Mouse (Mus musculus) intestine, embryonic 14.5 days (tissue): Measurements from ENCODE around the gene Ddx19a. TPM values are rescaled to one million over a fixed set of nuclear protein-coding genes. Genes with fewer than 3 reads are reported as not detected.

Experiments used
- microRNA-seq: library from miRNA; unstranded; fragments of <30 nt; microRNA quantifications from one replicate; pipeline ENCODE4, GENCODE M21; 2016
- polyA plus RNA-seq: library from polyadenylated mRNA; unstranded; fragments of >200 nt; fragmentation: Nextera tagmentation; extraction: Ambion mirVana; gene quantifications from 2 replicates; pipeline ENCODE4 v1.2.1, GENCODE M21; 2014

Ddx19a gene
- polyA plus RNA-seq, 1 experiment from 2014 or later, result 19.8 TPM

Small RNA genes lying within 50 kb of the gene (microRNA-seq; reads per million reads assigned to microRNA genes)
- gene Gm24103 (not detected), gene Mir3473d (0.42 reads per million)

Other genes starting within 250 kb of the Ddx19a start
- 1.2 and 1.5 TPM in 2 replicates for gene Il34, start 191.9 kb downstream of the Ddx19a start, polyA plus RNA-seq
- 66.0 and 72.3 TPM in 2 replicates for gene Cog4, start 151.2 kb downstream of the Ddx19a start, polyA plus RNA-seq
- 149 and 176 TPM in 2 replicates for gene Sf3b3, start 151.0 kb downstream of the Ddx19a start, polyA plus RNA-seq
- gene Fuk, start 95.3 kb downstream of the Ddx19a start, polyA plus RNA-seq, result 8.2 and 9.6 TPM in 2 replicates
- gene St3gal2, start 77.9 kb downstream of the Ddx19a start, polyA plus RNA-seq, result 11.6 and 13.4 TPM in 2 replicates
- gene Ddx19b, start 34.0 kb upstream of the Ddx19a start, polyA plus RNA-seq, result 7.0 and 7.3 TPM in 2 replicates
- 52.7 and 55.5 TPM in 2 replicates for gene Aars, start 35.3 kb upstream of the Ddx19a start, polyA plus RNA-seq
- 27.7 and 34.5 TPM in 2 replicates for gene Exosc6, start 58.5 kb upstream of the Ddx19a start, polyA plus RNA-seq
- not detected in 2 replicates for gene Clec18a, start 94.6 kb upstream of the Ddx19a start, polyA plus RNA-seq
- 6.3 and 7.1 TPM in 2 replicates for gene Pdpr, start 96.8 kb upstream of the Ddx19a start, polyA plus RNA-seq